Mouse (Mus musculus) erythroblast, adult 5-6 weeks (primary cell): ENCODE data around the gene Rbm42. TPM values are rescaled to one million over a fixed set of nuclear protein-coding genes. Genes with fewer than 3 reads are reported as not detected.

Experiments
- ATAC-seq: replicated peaks from 2 replicates; pipeline ENCODE4 v1.8.0; 2016; ENCODE audit warnings: moderate number of reproducible peaks, mild to moderate bottlenecking, moderate TSS enrichment, inconsistent platforms; ENCODE audit not compliant: poor library complexity, low FRiP score, severe bottlenecking
- total RNA-seq, 2 experiments: library from RNA; stranded (forward) in 1 of 2; stranded (reverse) in 1 of 2; fragments of 150-400 nt in 1 of 2; fragments of 200-764, 138-1000 nt in 1 of 2; gene quantifications; 2 replicates each; pipeline versions ENCODE4 v1.2.3 to v1.2.4; 2015 to 2017; ENCODE audit warnings: low replicate concordance in 2 of 2

The Rbm42 gene
- total RNA-seq, 2 experiments from 2014 or later: 14.0 to 22.5 TPM

GRCm38 (mm10) chr7:30593579-30594509 is 56.3 kb downstream of the Rbm42 start:
- no peak for ATAC-seq

DNA sequence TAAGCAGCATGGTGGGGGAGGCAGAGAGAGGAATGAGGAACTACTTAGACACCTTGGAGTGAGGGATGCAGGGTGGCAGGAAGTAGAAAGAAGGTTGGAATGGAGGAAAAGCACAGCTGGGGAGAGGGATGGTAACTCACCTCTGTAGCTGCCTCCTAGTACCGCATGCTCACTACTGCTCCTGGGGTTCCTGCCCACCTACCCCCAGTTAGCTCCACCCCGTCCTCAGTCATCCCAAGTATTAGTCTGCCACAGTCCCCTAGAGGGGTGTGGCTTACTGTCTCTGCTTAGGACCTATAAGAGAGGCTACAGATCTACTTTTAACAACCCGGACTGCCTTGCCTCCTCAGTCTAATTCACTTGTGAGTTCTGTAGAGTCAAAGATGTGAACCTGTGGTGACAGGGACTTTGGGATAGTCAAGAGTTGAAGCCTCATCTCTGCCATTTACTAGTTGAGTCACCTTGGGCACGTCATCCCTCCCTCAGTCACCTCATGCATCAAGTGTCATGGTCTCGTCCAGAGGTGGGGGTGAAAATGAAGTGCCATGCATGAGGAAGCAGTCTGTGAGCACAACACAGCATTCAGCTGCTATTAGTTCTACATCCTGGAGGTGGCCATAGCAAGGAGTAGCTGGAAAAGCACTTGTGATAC is 57.2 kb downstream of the Rbm42 start:
- ATAC-seq: no peak

DNA sequence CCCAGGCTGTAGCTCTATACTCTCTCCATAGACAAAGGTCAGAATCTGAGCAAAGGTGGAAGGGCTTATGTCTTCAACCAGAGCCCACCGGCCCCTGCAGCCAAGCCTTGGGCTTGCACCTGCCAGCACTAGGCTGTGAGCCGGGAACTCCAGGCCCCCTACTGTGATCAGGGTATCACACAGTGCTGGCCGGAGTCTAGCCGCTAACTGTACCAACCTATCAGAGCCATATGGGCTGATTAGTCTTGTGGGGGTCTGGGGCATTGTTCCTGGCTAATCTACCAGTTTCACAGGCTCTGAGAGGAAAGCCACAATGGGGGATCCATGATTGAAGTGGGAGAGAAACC is 58.5 kb downstream of the Rbm42 start:
- ATAC-seq: no peak

Other genes starting within 250 kb of the Rbm42 start
Only the 30 nearest of the 33 such genes appear.
- gene Nfkbid, start 228.6 kb downstream of the Rbm42 start, total RNA-seq (2015; ENCODE audit: low replicate concordance): 2.1 and 5.0 TPM in 2 replicates
- 0.14 and 3.6 TPM in 2 replicates for gene Nfkbid, start 228.6 kb downstream of the Rbm42 start, total RNA-seq (2017; ENCODE audit: low replicate concordance)
- not detected in 2 replicates for gene Aplp1, start 204.8 kb downstream of the Rbm42 start, total RNA-seq (2015; ENCODE audit: low replicate concordance)
- gene Aplp1, start 204.8 kb downstream of the Rbm42 start, total RNA-seq (2017; ENCODE audit: low replicate concordance): not detected in 2 replicates
- not detected in 2 replicates for gene Kirrel2, start 192.6 kb downstream of the Rbm42 start, total RNA-seq (2015; ENCODE audit: low replicate concordance)
- not detected in 2 replicates for gene Kirrel2, start 192.6 kb downstream of the Rbm42 start, total RNA-seq (2017; ENCODE audit: low replicate concordance)
- not detected in 2 replicates for gene Nphs1, start 192.0 kb downstream of the Rbm42 start, total RNA-seq (2015; ENCODE audit: low replicate concordance)
- not detected in 2 replicates for gene Nphs1, start 192.0 kb downstream of the Rbm42 start, total RNA-seq (2017; ENCODE audit: low replicate concordance)
- gene Prodh2, start 156.7 kb downstream of the Rbm42 start, total RNA-seq (2015; ENCODE audit: low replicate concordance): not detected in 2 replicates
- gene Prodh2, start 156.7 kb downstream of the Rbm42 start, total RNA-seq (2017; ENCODE audit: low replicate concordance): not detected in 2 replicates
- 5.0 and 6.7 TPM in 2 replicates for gene Arhgap33, start 115.3 kb downstream of the Rbm42 start, total RNA-seq (2015; ENCODE audit: low replicate concordance)
- gene Arhgap33, start 115.3 kb downstream of the Rbm42 start, total RNA-seq (2017; ENCODE audit: low replicate concordance): 9.5 and 9.6 TPM in 2 replicates
- 6.3 and 19.4 TPM in 2 replicates for gene Hspb6, start 98.1 kb downstream of the Rbm42 start, total RNA-seq (2015; ENCODE audit: low replicate concordance)
- gene Hspb6, start 98.1 kb downstream of the Rbm42 start, total RNA-seq (2017; ENCODE audit: low replicate concordance): 2.2 and 3.9 TPM in 2 replicates
- gene Proser3, start 98.0 kb downstream of the Rbm42 start, total RNA-seq (2015; ENCODE audit: low replicate concordance): 0.38 and 2.1 TPM in 2 replicates
- gene Proser3, start 98.0 kb downstream of the Rbm42 start, total RNA-seq (2017; ENCODE audit: low replicate concordance): 0.77 and 4.6 TPM in 2 replicates
- 48.0 and 55.0 TPM in 2 replicates for gene Lin37, start 90.5 kb downstream of the Rbm42 start, total RNA-seq (2015; ENCODE audit: low replicate concordance)
- 7.8 and 8.9 TPM in 2 replicates for gene Lin37, start 90.5 kb downstream of the Rbm42 start, total RNA-seq (2017; ENCODE audit: low replicate concordance)
- gene U2af1l4, start 87.0 kb downstream of the Rbm42 start, total RNA-seq (2015; ENCODE audit: low replicate concordance): 3.5 and 30.1 TPM in 2 replicates
- 30.0 and 39.4 TPM in 2 replicates for gene U2af1l4, start 87.0 kb downstream of the Rbm42 start, total RNA-seq (2017; ENCODE audit: low replicate concordance)
- gene Gm49396, start 87.0 kb downstream of the Rbm42 start, total RNA-seq (2015; ENCODE audit: low replicate concordance): 1.3 and 4.8 TPM in 2 replicates
- gene Gm49396, start 87.0 kb downstream of the Rbm42 start, total RNA-seq (2017; ENCODE audit: low replicate concordance): 5.2 and 6.6 TPM in 2 replicates
- 73.4 and 88.8 TPM in 2 replicates for gene Psenen, start 86.7 kb downstream of the Rbm42 start, total RNA-seq (2015; ENCODE audit: low replicate concordance)
- gene Psenen, start 86.7 kb downstream of the Rbm42 start, total RNA-seq (2017; ENCODE audit: low replicate concordance): 41.4 and 69.3 TPM in 2 replicates
- gene Igflr1, start 84.9 kb downstream of the Rbm42 start, total RNA-seq (2015; ENCODE audit: low replicate concordance): 4.0 and 7.3 TPM in 2 replicates
- not detected in 2 replicates for gene Igflr1, start 84.9 kb downstream of the Rbm42 start, total RNA-seq (2017; ENCODE audit: low replicate concordance)
- gene Kmt2b, start 61.6 kb downstream of the Rbm42 start, total RNA-seq (2015; ENCODE audit: low replicate concordance): 31.1 and 35.0 TPM in 2 replicates
- 14.9 and 21.2 TPM in 2 replicates for gene Kmt2b, start 61.6 kb downstream of the Rbm42 start, total RNA-seq (2017; ENCODE audit: low replicate concordance)
- gene Zbtb32, start 51.4 kb downstream of the Rbm42 start, total RNA-seq (2015; ENCODE audit: low replicate concordance): not detected in 2 replicates
- gene Zbtb32, start 51.4 kb downstream of the Rbm42 start, total RNA-seq (2017; ENCODE audit: low replicate concordance): not detected in 2 replicates
- gene Upk1a, start 37.5 kb downstream of the Rbm42 start, total RNA-seq (2015; ENCODE audit: low replicate concordance): not detected in 2 replicates
- not detected in 2 replicates for gene Upk1a, start 37.5 kb downstream of the Rbm42 start, total RNA-seq (2017; ENCODE audit: low replicate concordance)
- gene Cox6b1, start 24.2 kb downstream of the Rbm42 start, total RNA-seq (2015; ENCODE audit: low replicate concordance): 74.4 and 173 TPM in 2 replicates
- 135 and 145 TPM in 2 replicates for gene Cox6b1, start 24.2 kb downstream of the Rbm42 start, total RNA-seq (2017; ENCODE audit: low replicate concordance)
- gene Etv2, start 14.5 kb downstream of the Rbm42 start, total RNA-seq (2015; ENCODE audit: low replicate concordance): not detected in 2 replicates
- gene Etv2, start 14.5 kb downstream of the Rbm42 start, total RNA-seq (2017; ENCODE audit: low replicate concordance): not detected in 2 replicates
- gene Haus5, start 14.7 kb upstream of the Rbm42 start, total RNA-seq (2015; ENCODE audit: low replicate concordance): 1.5 and 9.2 TPM in 2 replicates
- gene Haus5, start 14.7 kb upstream of the Rbm42 start, total RNA-seq (2017; ENCODE audit: low replicate concordance): 10.5 and 13.7 TPM in 2 replicates
- not detected in 2 replicates for gene Pmis2, start 21.3 kb upstream of the Rbm42 start, total RNA-seq (2015; ENCODE audit: low replicate concordance)
- gene Pmis2, start 21.3 kb upstream of the Rbm42 start, total RNA-seq (2017; ENCODE audit: low replicate concordance): not detected in 2 replicates
- gene 2200002J24Rik, start 48.6 kb upstream of the Rbm42 start, total RNA-seq (2015; ENCODE audit: low replicate concordance): not detected in 2 replicates
- not detected in 2 replicates for gene 2200002J24Rik, start 48.6 kb upstream of the Rbm42 start, total RNA-seq (2017; ENCODE audit: low replicate concordance)
- gene Atp4a, start 61.9 kb upstream of the Rbm42 start, total RNA-seq (2015; ENCODE audit: low replicate concordance): not detected in 2 replicates
- gene Atp4a, start 61.9 kb upstream of the Rbm42 start, total RNA-seq (2017; ENCODE audit: low replicate concordance): 0.14 and 0.68 TPM in 2 replicates
- 28.4 and 42.4 TPM in 2 replicates for gene Tmem147, start 79.2 kb upstream of the Rbm42 start, total RNA-seq (2015; ENCODE audit: low replicate concordance)
- 9.4 and 12.8 TPM in 2 replicates for gene Tmem147, start 79.2 kb upstream of the Rbm42 start, total RNA-seq (2017; ENCODE audit: low replicate concordance)
- not detected in 2 replicates for gene Gapdhs, start 93.4 kb upstream of the Rbm42 start, total RNA-seq (2015; ENCODE audit: low replicate concordance)
- gene Gapdhs, start 93.4 kb upstream of the Rbm42 start, total RNA-seq (2017; ENCODE audit: low replicate concordance): not detected in 2 replicates
- gene Sbsn, start 101.2 kb upstream of the Rbm42 start, total RNA-seq (2015; ENCODE audit: low replicate concordance): not detected in 2 replicates
- not detected in 2 replicates for gene Sbsn, start 101.2 kb upstream of the Rbm42 start, total RNA-seq (2017; ENCODE audit: low replicate concordance)
- 7.7 and 29.0 TPM in 2 replicates for gene Dmkn, start 113.4 kb upstream of the Rbm42 start, total RNA-seq (2015; ENCODE audit: low replicate concordance)
- 5.3 and 10.9 TPM in 2 replicates for gene Dmkn, start 113.4 kb upstream of the Rbm42 start, total RNA-seq (2017; ENCODE audit: low replicate concordance)
- not detected in 2 replicates for gene Krtdap, start 137.6 kb upstream of the Rbm42 start, total RNA-seq (2015; ENCODE audit: low replicate concordance)
- gene Krtdap, start 137.6 kb upstream of the Rbm42 start, total RNA-seq (2017; ENCODE audit: low replicate concordance): not detected in 2 replicates
- 8.1 and 11.1 TPM in 2 replicates for gene Ffar2, start 173.5 kb upstream of the Rbm42 start, total RNA-seq (2015; ENCODE audit: low replicate concordance)
- 10.6 and 12.3 TPM in 2 replicates for gene Ffar2, start 173.5 kb upstream of the Rbm42 start, total RNA-seq (2017; ENCODE audit: low replicate concordance)
- not detected in 2 replicates for gene Ffar3, start 205.9 kb upstream of the Rbm42 start, total RNA-seq (2015; ENCODE audit: low replicate concordance)
- not detected in 2 replicates for gene Ffar3, start 205.9 kb upstream of the Rbm42 start, total RNA-seq (2017; ENCODE audit: low replicate concordance)
- gene Ffar1, start 211.2 kb upstream of the Rbm42 start, total RNA-seq (2015; ENCODE audit: low replicate concordance): not detected in 2 replicates
- not detected in 2 replicates for gene Ffar1, start 211.2 kb upstream of the Rbm42 start, total RNA-seq (2017; ENCODE audit: low replicate concordance)